Mouse (Mus musculus): ENCODE data around the gene Ttc17.
"Not testable (repeated sequence)": the region's sequence is repeated elsewhere in the genome, so short reads cannot be mapped to it uniquely, and the experiment has no call there.

GRCm38 (mm10) chr2:94391127-94391526 is 15.4 kb downstream of the Ttc17 start:
- TF ChIP-seq CTCF, POLR2A (IDR thresholded peaks at IDR 0.05; ENCODE audit: extremely low read depth, insufficient read depth, low read length): not testable (repeated sequence)
